Mouse (Mus musculus): Measurements from ENCODE around the gene Fcrl6.

The Fcrl6 gene

DNA sequence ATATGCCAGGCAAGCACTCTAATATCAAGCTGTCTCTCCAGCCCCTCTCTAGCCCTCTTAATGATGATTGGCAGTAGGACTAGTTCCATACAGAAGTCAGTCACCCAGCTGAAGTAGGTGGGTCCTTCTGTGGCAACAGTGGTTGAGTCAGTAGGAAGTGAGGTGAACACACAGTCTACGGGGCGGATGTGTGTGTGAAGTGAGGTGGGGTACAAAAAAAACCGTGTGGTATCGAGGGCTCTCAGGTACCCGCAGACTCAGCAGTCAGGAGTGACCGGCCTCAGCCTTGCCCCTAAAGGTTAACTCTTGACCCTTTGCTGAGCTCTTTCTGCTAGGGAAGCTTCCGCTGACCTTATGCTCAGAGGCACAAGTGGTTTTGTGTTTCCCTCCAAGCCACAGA, 53.9 kb downstream of the Fcrl6 start:
- DNase-seq (ENCODE audit: low spot score in 2 of 2): no peak

Data from urinary bladder, adult 18-20 months (tissue).